Mouse (Mus musculus) heart, adult 11 months (tissue): ENCODE measurements around the gene Plxnd1.

ENCODE experiments used
- DNase-seq: peaks from one replicate; pipeline ENCODE4 v3.0.0; 2022

The Plxnd1 gene

GRCm38 (mm10) chr6:115994877-115995520 is at the start of gene Plxnd1:
Gene Plxnd1, minus strand, starts transcription at chr6:115995005.
- peak; percentile 100 for DNase-seq

GRCm38 (mm10) chr6:116044039-116044438 is 49.2 kb upstream of the Plxnd1 start:
- peak; percentile 23 for DNase-seq

GRCm38 (mm10) chr6:116038222-116038621 is 43.4 kb upstream of the Plxnd1 start:
- no peak for DNase-seq

- peak; percentile 86 for DNase-seq
These were observed 42.6 kb upstream of the Plxnd1 start for GRCm38 (mm10) chr6:116037281-116037831.

GRCm38 (mm10) chr6:116036555-116036954 is 41.8 kb upstream of the Plxnd1 start:
- DNase-seq, result no peak

- DNase-seq, result no peak
These were observed 36.2 kb upstream of the Plxnd1 start for GRCm38 (mm10) chr6:116031052-116031451.

- no peak for DNase-seq
These were observed 29.9 kb upstream of the Plxnd1 start for GRCm38 (mm10) chr6:116024666-116025065.

- DNase-seq, result peak; percentile 91
These were observed 27.2 kb upstream of the Plxnd1 start for GRCm38 (mm10) chr6:116021961-116022485.

GRCm38 (mm10) chr6:116015902-116016301 is 21.1 kb upstream of the Plxnd1 start:
- DNase-seq, result peak; percentile 83

- DNase-seq, result peak; percentile 94
These were observed 19.3 kb upstream of the Plxnd1 start for GRCm38 (mm10) chr6:116014111-116014510.

GRCm38 (mm10) chr6:116013687-116014086 is 18.9 kb upstream of the Plxnd1 start:
- peak; percentile 84 for DNase-seq

- peak; percentile 97 for DNase-seq
These were observed 15.7 kb upstream of the Plxnd1 start for GRCm38 (mm10) chr6:116010541-116010940.

GRCm38 (mm10) chr6:116009426-116009825 is 14.6 kb upstream of the Plxnd1 start:
- DNase-seq, result peak; percentile 95

GRCm38 (mm10) chr6:116007561-116008173 is 12.9 kb upstream of the Plxnd1 start:
- DNase-seq, result peak; percentile 96

- peak; percentile 99 for DNase-seq
These were observed 11.9 kb upstream of the Plxnd1 start for GRCm38 (mm10) chr6:116006731-116007130.

- DNase-seq, result peak; percentile 98
These were observed 11.1 kb upstream of the Plxnd1 start for GRCm38 (mm10) chr6:116005959-116006288.

- no peak for DNase-seq
These were observed 10.6 kb upstream of the Plxnd1 start for GRCm38 (mm10) chr6:116005275-116005958.

GRCm38 (mm10) chr6:116004716-116005115 is 9.9 kb upstream of the Plxnd1 start:
- peak; percentile 97 for DNase-seq

- peak; percentile 99 for DNase-seq
These were observed 9.3 kb upstream of the Plxnd1 start for GRCm38 (mm10) chr6:116004069-116004468.

- DNase-seq, result peak; percentile 97
These were observed 8.7 kb upstream of the Plxnd1 start for GRCm38 (mm10) chr6:116003516-116003915.

- peak; percentile 93 for DNase-seq
These were observed 7.7 kb upstream of the Plxnd1 start for GRCm38 (mm10) chr6:116002311-116003104.

- peak; percentile 91 for DNase-seq
These were observed 6.0 kb upstream of the Plxnd1 start for GRCm38 (mm10) chr6:116000851-116001250.

GRCm38 (mm10) chr6:115999227-115999626 is 4.4 kb upstream of the Plxnd1 start:
- DNase-seq, result peak; percentile 96
